Mouse (Mus musculus) myocyte (in vitro differentiated cells): ENCODE measurements around the gene Vwa8.

Experiments
- E2F4 ChIP-seq: IDR thresholded peaks from one replicate; pipeline ENCODE4 v1.6.1; 2011; ENCODE audit warnings: mild to moderate bottlenecking, control low read depth, moderate library complexity; ENCODE audit not compliant: insufficient read depth
- TCF12 ChIP-seq: IDR thresholded peaks from one replicate; pipeline ENCODE4 v1.6.1; 2011; ENCODE audit warnings: mild to moderate bottlenecking, control low read depth; ENCODE audit not compliant: poor library complexity, insufficient read depth, severe bottlenecking
- USF1 ChIP-seq: IDR thresholded peaks from one replicate; pipeline ENCODE4 v1.6.1; 2011; ENCODE audit warnings: low read depth, mild to moderate bottlenecking, control low read depth, moderate library complexity

DNA sequence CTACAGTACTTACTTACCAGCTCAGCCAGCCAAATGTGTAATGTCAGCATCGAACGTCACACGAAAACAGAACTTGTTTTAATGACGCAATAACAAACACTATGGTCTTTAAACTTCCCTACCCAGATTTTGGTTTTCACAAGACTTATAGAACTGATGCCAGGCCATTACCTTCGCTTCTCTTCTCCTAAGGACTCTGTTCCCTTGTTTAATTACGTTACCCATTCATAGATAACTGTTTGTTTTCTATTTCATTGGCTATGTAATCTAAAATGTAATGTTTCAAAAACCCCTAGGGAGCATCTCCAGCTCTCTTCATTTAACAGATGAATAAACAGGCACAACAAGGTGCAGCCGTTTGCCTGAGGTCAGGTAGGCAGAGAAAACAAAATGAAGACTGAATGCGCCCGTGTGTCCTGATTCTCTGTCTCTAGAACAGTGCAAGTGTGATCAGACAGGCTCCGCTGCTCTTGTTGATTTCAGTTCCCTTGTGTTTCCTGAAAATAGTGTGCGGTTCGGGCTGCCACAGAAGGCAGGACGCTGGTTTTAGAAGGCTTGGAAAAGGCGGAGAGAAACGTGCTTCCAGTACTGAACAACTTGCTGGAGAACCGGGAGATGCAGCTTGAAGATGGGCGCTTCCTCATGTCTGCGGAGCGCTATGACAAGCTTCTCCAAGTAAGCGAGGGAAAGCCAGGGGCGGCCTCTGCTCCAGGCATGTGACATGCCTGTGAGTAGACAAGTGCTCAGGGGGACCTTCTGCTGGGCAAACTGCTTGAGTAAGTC is 76.1 kb downstream of the Vwa8 start:
- TF ChIP-seq USF1 (no peak), TCF12 (no peak), E2F4 (no peak)
